Mouse (Mus musculus) erythroblast, embryonic 14.5 days (primary cell): ENCODE results near the gene Depdc1a.

Experiments
- GATA1 ChIP-seq: IDR thresholded peaks from 2 replicates; pipeline ENCODE4 v1.6.1; 2012; ENCODE audit warnings: low read length, inconsistent platforms, mixed read lengths
- TAL1 ChIP-seq: IDR thresholded peaks from 3 replicates; pipeline ENCODE4 v1.6.1; 2012; ENCODE audit warnings: low read length, inconsistent platforms, mixed read lengths

DNA sequence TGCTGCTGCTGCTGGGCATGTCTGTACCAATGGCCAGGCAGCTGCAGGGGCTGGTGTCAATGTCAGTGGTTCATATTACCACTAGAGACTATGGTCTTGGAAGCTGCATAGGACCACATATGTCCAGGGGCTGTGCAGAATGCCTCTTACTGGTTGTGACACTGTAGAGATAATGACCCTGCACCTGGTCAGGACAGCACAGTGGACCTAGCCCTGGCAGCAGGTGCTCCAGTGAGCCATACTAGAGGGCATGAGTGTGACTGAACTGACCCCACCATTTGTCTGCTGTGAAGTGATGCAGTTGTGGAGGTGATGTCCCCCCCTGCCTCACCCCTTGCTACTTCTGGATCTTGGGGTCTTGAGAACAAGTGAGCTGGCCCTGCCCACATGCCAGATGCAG, 55.0 kb downstream of the Depdc1a start:
- TF ChIP-seq GATA1: no peak
- TF ChIP-seq TAL1: no peak
